Mouse (Mus musculus) liver, embryonic 11.5 days (tissue): ENCODE data around the gene Sbno1. TPM values are rescaled to one million over a fixed set of nuclear protein-coding genes. Genes with fewer than 3 reads are reported as not detected.
"Not testable (repeated sequence)": the region's sequence is repeated elsewhere in the genome, so short reads cannot be mapped to it uniquely, and the experiment has no call there.

ENCODE experiments used
- ATAC-seq: fragments of 200-750 bp; cut with Nextera tagmentation; replicated peaks from 2 replicates; pipeline ENCODE4 v1.8.0; 2017; ENCODE audit warnings: moderate number of reproducible peaks, mild to moderate bottlenecking, moderate TSS enrichment, moderate library complexity; ENCODE audit not compliant: low FRiP score
- DNase-seq: peaks from one replicate; pipeline ENCODE4 v3.0.0-alpha.2; 2017; ENCODE audit warnings: low spot score
- H3K27ac ChIP-seq: fragments of 300-500 bp; sonication (generic); 2 replicates; pipeline ENCODE4 v1.5.1; 2014; ENCODE audit warnings: mild to moderate bottlenecking, low read depth, low read length, control low read depth
- H3K27me3 ChIP-seq: fragments of 300-500 bp; sonication (generic); replicated peaks from 2 replicates; pipeline ENCODE4 v1.6.1; 2014; ENCODE audit warnings: low read length, mixed read lengths; ENCODE audit not compliant: control insufficient read depth, insufficient read depth
- H3K36me3 ChIP-seq: fragments of 300-500 bp; sonication (generic); 2 replicates; pipeline ENCODE4 v1.6.1; 2014; ENCODE audit warnings: mild to moderate bottlenecking, low read length, moderate library complexity, mixed read lengths; ENCODE audit not compliant: control insufficient read depth, insufficient read depth
- H3K4me1 ChIP-seq: fragments of 300-500 bp; sonication (generic); replicated peaks from 2 replicates; pipeline ENCODE4 v1.6.1; 2014; ENCODE audit warnings: low read length, mixed read lengths; ENCODE audit not compliant: control insufficient read depth, insufficient read depth
- H3K4me2 ChIP-seq: fragments of 300-500 bp; sonication (generic); 2 replicates; pipeline ENCODE4 v1.6.1; 2014; ENCODE audit warnings: mild to moderate bottlenecking, control low read depth, moderate library complexity
- H3K4me3 ChIP-seq: fragments of 300-500 bp; sonication (generic); 2 replicates; pipeline ENCODE4 v1.5.1; 2014; ENCODE audit warnings: low read depth, low read length, control low read depth
- H3K9ac ChIP-seq: fragments of 300-500 bp; sonication (generic); 2 replicates; pipeline ENCODE4 v1.6.1; 2014; ENCODE audit warnings: low read depth, low read length, control low read depth
- H3K9me3 ChIP-seq: fragments of 300-500 bp; sonication (generic); 2 replicates; pipeline ENCODE4 v1.6.1; 2016; ENCODE audit warnings: low read length, inconsistent platforms, mixed read lengths; ENCODE audit not compliant: control insufficient read depth
- WGBS: fragments of 180-500 bp; shearing (Covaris S2); extraction: QIAGEN DNeasy Blood & Tissue Kit; methylation state at CpG from one replicate; pipeline ENCODE4 v1.1.7; 2014; 5-methylcytosine and 5-hydroxymethylcytosine counted together
- polyA plus RNA-seq: library from polyadenylated mRNA; unstranded; fragments of >200 nt; fragmentation: Nextera tagmentation; extraction: Ambion mirVana; gene quantifications from 2 replicates; pipeline ENCODE4 v1.2.1, GENCODE M21; 2014

Gene Sbno1
- polyA plus RNA-seq, 1 experiment from 2014 or later: 86.4 TPM

DNA sequence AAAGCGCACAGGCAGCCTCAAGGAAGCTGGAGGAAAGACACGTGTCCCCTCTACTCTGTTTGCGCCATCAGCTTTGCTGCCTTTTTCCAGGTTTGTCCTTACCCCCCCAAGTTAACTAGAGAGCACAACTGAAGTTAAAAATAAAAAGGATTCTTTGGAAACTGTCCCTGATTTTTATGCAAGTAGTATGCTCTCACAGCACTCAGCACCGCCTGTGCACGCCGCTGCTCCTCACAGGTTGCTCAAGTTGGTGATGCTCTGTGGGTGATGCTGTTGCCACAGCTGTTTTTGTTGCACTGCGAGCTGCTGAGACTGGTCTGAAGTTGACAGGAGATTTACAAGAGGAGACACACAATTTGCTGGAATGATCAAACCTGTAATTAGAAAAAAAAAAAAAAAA, 51.5 kb downstream of the Sbno1 start:
- Histone ChIP-seq H3K27me3 (no peaks in the 10 kb centered on the region), H3K9ac (no peak overlapping the region), H3K4me2 (no peak overlapping the region), H3K4me1 (no peaks in the 10 kb centered on the region), H3K4me3 (no peak overlapping the region), H3K9me3 (no peaks in the 10 kb centered on the region), H3K27ac (no peak overlapping the region), H3K36me3 (peaks cover 52% of the 10 kb centered on the region)
- no peak for ATAC-seq
- DNase-seq: no peak
- WGBS: 96% methylated on average over 7 of the region's 7 CpGs

DNA sequence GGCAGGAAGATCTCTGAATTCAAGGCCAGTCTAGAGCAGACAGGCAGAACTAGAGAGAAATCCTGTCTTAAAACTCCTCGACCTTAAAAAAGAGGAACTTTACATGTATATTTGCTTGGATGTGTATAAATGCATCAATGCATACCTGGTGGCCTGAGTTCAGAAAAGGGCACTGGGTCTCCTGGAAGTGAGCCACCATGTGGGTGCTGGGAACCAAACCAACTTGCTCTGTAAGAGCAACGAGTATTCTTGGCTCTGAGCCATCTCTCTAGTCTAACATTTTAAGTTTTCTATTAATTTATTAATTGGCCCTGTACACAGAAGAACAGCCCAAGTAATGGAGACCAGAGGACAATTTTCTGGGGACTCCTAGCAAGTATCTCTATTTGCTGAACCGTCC, 59.1 kb downstream of the Sbno1 start:
- DNase-seq (no peak), ATAC-seq (no peak)
- 75% methylated on average over 3 of the region's 3 CpGs for WGBS
- Histone ChIP-seq H3K9me3 (no peaks in the 10 kb centered on the region), H3K27ac (no peak overlapping the region), H3K27me3 (no peaks in the 10 kb centered on the region), H3K4me1 (no peaks in the 10 kb centered on the region), H3K9ac (no peak overlapping the region), H3K36me3 (peaks cover 19% of the 10 kb centered on the region), H3K4me3 (no peak overlapping the region), H3K4me2 (no peak overlapping the region)

DNA sequence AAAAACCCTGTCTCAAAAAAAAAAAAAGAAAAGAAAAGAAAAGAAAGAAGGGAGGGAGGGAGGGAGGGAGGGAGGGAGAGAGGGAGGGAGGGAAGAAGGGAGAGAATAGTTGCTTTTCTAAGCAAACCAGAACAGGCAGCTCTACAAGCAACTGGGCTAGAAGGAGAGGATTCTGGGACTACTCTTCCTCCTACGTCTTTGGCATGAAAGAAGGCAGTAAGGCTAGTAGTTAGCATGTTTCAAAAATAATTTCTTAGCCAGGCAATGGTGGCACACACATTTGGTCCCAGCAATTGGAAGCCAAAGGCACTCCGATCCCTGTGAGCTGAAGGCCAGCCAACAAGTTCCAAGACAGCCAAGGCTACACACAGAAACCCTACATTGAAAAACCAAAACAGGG, 60.0 kb downstream of the Sbno1 start:
- Histone ChIP-seq H3K9ac (no peak overlapping the region), H3K27ac (no peak overlapping the region), H3K4me3 (no peak overlapping the region), H3K4me2 (no peak overlapping the region), H3K36me3 (peaks cover 13% of the 10 kb centered on the region), H3K4me1 (no peaks in the 10 kb centered on the region), H3K9me3 (no peaks in the 10 kb centered on the region), H3K27me3 (no peaks in the 10 kb centered on the region)
- WGBS: 93% methylated on average over 2 of the region's 2 CpGs
- DNase-seq (no peak), ATAC-seq (no peak)

DNA sequence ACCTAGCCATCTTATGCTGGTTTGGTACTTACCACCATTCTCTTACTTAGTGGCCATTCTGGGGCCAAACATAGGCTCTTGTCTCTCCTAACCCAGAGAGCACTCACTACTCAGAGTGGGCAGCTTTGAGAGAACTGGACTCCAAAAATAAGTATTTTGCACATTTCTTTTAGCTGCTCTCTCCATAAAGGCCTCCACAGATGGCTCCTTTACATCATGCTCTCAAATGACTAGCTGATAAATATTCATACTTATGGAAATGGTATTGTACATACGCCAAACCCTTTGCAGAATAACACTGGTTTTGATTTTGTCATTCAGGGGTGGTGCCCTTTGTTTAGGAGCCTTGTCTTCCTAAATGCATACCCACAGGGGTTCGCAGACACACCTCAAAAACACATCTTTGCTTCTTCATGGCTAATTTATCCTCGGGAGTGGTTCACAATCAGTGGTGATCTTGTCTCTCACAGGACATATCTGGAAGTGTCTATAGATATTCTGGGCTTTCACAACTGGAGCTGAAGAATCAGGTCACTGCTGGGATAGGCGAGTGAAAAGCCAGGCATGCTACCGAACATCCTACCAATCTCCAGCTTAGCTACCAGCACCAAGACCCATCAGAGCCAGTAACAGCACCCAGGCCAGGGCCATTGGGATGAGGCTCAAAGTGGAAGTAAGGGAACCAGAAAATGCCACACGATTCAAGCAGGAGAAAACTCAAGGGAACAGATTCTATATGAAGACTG, 61.5 kb downstream of the Sbno1 start:
- 79% methylated on average over 6 of the region's 6 CpGs for WGBS
- no peaks in the 10 kb centered on the region for H3K9me3 ChIP-seq

DNA sequence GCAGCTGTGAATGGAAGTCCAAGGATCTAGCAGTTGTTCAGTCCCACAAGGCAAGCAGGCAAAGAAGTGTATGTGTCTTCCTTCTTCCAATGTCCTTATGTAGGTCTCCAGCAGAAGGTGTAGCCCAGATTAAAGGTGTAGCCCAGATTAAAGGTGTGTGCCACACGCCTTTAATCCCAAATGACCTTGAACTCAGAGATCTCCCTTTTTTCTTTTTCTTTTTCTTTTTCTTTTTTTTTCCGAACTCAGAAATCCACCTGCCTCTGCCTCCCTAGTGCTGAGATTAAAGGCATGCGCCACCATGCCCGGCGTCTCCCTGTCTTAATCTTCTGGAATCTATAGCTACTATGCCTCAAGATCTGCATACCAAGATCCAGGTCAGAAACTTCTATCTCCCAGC, 62.8 kb downstream of the Sbno1 start, which contains the start of gene Cdk2ap1:
Gene Cdk2ap1, minus strand, starts transcription at position 101 of the 400 bp plus-strand sequence.
- not testable (repeated sequence) for DNase-seq, ATAC-seq
- WGBS: 89% methylated on average over 5 of the region's 5 CpGs

More for the DNA sequence above, 61.5 kb downstream of the Sbno1 start:
- H3K27ac ChIP-seq: no peak overlapping the region
- no peak overlapping the region for H3K4me3 ChIP-seq
- H3K4me2 ChIP-seq: no peak overlapping the region
- no peak overlapping the region for H3K9ac ChIP-seq
- H3K36me3 ChIP-seq: peaks cover 9% of the 10 kb centered on the region; the same call in 1 of the 2 replicates
- DNase-seq (no peak), ATAC-seq (no peak)
- no peaks in the 10 kb centered on the region for H3K4me1 ChIP-seq
- no peaks in the 10 kb centered on the region for H3K27me3 ChIP-seq

DNA sequence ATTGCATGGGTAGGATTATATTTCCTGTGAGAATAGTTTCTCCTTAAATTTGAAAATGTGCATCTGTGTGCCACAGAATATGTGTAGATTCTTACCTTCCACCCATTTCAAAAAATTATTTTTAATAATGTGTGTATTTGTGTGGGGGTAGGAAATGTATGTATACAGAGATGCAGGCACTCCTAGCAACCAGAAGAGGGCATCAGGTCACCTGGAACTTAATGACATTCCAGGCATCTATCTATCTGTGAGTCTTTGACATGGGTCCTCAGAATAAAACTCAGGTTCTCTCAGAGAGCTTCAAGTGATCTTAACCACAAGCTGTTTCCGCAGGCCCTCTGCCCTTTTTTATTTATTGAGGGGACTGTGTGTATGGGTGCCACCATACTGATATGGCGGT, 66.2 kb downstream of the Sbno1 start:
- H3K9me3 ChIP-seq: no peaks in the 10 kb centered on the region
- no peak overlapping the region for H3K4me2 ChIP-seq
- H3K4me3 ChIP-seq: no peak overlapping the region
- no peaks in the 10 kb centered on the region for H3K4me1 ChIP-seq
- no peaks in the 10 kb centered on the region for H3K27me3 ChIP-seq
- peak; percentile 36; the same call in 1 of the 2 replicates for ATAC-seq
- WGBS: 73% methylated on average over 2 of the region's 2 CpGs
- H3K9ac ChIP-seq: no peak overlapping the region
- no peaks in the 10 kb centered on the region for H3K36me3 ChIP-seq
- H3K27ac ChIP-seq: no peak overlapping the region
- no peak for DNase-seq

More for the DNA sequence above, 62.8 kb downstream of the Sbno1 start, which contains the start of gene Cdk2ap1:
- H3K9ac ChIP-seq, H3K9me3 ChIP-seq, H3K27me3 ChIP-seq, H3K4me1 ChIP-seq, H3K4me2 ChIP-seq, H3K27ac ChIP-seq, H3K4me3 ChIP-seq, H3K36me3 ChIP-seq: not testable (repeated sequence)

DNA sequence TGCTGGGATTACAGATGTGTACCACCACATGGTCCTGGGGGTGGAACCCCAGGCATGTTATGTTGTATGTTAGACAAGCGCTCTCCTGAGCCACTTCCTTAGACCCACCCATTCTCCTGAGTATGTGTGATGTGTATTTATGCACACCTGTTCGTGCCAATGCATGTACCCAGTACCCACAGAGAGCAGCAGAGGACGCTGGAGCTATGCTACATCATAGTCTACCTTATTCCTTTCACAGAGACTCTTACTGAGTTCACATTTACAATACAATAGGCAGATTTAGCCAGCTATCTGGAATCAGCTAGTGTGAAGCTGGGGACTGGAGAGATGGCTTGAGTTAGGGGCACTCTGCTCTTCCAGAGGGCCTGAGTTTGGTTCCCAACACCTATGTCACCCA, 69.1 kb downstream of the Sbno1 start:
- no peak overlapping the region for H3K4me3 ChIP-seq
- ATAC-seq (no peak), DNase-seq (no peak)
- no peak overlapping the region; the same call in 1 of the 2 replicates for H3K27ac ChIP-seq
- 50% methylated on average over 3 of the region's 3 CpGs for WGBS
- peaks cover 7% of the 10 kb centered on the region for H3K4me1 ChIP-seq
- H3K9ac ChIP-seq: no peak overlapping the region
- no peaks in the 10 kb centered on the region for H3K27me3 ChIP-seq
- H3K9me3 ChIP-seq: no peaks in the 10 kb centered on the region
- H3K36me3 ChIP-seq: no peaks in the 10 kb centered on the region
- H3K4me2 ChIP-seq: no peak overlapping the region

DNA sequence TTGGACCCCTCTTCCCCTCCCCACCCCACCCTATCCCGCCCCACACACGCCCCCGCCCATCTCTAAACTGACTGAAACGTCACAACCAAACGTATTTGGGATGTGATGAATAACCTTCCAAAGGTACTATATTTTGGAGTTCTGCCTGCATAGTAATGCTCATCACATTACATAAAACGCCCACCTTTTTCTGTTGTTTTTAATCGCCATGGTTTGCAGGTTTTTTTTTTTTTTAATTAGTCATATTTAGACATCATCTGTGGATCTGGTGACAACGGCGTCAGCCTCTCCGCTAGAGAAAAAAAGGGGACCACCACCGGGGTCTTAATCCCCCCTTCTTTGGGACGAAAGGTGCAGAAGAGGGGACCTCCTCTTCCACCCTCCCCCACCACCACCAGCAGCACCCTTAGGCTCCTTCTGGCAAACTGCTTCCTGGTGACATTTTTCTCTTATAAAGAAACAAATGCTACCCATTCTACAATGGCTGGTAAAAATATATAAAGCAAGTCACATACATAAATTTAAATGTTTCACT, 70.3 kb downstream of the Sbno1 start:
- ATAC-seq (no peak), DNase-seq (no peak)
- 10% methylated on average over 12 of the region's 12 CpGs for WGBS
- Histone ChIP-seq H3K9ac (0 out of 2 replicates have a peak overlapping the region, but pooled peaks have one; percentile 56), H3K4me1 (peaks cover 17% of the 10 kb centered on the region), H3K27ac (no peak overlapping the region), H3K27me3 (no peaks in the 10 kb centered on the region), H3K4me2 (peak overlapping the region; percentile 74), H3K9me3 (no peaks in the 10 kb centered on the region), H3K4me3 (peak overlapping the region; percentile 97), H3K36me3 (no peaks in the 10 kb centered on the region)
